Mouse (Mus musculus) kidney, postnatal 14 days (tissue): ENCODE results near the gene Krba1.

Experiments
- DNase-seq: peaks from one replicate; pipeline ENCODE4 v3.0.0; 2022; ENCODE audit warnings: mixed read lengths

Gene Krba1

GRCm38 (mm10) chr6:48395105-48396007 lies at the start of gene Krba1:
TSS of gene Krba1 (plus strand) at chr6:48395586.
- DNase-seq: peak; percentile 91

GRCm38 (mm10) chr6:48358897-48359296 lies 36.5 kb upstream of the Krba1 start:
- no peak for DNase-seq

GRCm38 (mm10) chr6:48366322-48366996 lies 28.9 kb upstream of the Krba1 start:
- DNase-seq: no peak

DNA sequence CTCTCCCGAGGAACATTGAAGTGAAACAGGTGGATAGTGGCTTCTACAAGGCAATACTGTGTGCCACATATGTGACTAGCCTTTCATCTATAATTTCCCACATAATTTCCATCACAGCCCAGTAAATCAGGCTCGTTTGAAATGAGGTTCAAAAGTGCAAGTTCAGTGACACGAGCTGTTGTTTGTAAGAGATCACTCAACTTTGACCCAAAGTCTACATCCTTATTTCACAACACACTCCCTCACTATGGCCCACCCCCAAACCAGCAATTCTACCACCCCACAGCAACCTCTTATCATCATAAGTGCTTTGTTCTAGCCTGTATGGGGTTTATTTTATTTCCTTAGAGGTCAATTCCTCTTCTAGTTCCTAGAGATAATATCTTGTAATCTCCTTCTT lies 7.2 kb upstream of the Krba1 start:
- no peak for DNase-seq

GRCm38 (mm10) chr6:48393811-48394210 lies 1.6 kb upstream of the Krba1 start:
- no peak for DNase-seq

DNA sequence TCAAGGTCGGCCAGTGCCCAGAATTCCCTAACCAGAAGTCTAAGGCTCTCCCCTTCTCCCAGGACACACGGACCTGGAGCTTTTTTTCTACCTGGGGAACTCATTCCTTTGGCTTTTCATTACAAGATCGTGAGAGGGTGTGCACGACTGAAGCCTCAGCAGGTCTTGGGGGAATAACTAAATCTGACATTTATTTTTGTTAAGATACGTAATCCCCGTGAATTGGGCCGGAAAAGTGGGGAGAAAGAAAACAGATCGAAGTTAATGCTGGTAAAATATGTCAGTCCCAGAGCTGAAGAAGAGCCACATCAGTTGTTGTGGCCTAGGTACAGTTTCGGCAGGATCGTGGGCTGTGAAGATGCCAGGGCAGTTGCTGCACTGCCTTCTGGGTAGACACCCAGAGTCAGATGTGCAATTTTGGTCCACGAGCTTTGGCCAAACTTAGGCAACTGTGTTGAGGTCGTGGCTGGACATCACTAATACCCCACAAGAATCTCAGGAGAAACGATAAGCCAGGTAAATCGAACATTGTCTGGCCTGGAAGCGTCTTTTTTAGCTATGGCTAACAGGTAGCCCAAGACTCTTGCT lies 716 bp downstream of the Krba1 start:
- no peak for DNase-seq

GRCm38 (mm10) chr6:48396686-48397085 lies 1.3 kb downstream of the Krba1 start:
- no peak for DNase-seq

GRCm38 (mm10) chr6:48397336-48397735 lies 1.9 kb downstream of the Krba1 start:
- no peak for DNase-seq

- peak; percentile 38 for DNase-seq
Measured at GRCm38 (mm10) chr6:48399906-48400305, 4.5 kb downstream of the Krba1 start.

DNA sequence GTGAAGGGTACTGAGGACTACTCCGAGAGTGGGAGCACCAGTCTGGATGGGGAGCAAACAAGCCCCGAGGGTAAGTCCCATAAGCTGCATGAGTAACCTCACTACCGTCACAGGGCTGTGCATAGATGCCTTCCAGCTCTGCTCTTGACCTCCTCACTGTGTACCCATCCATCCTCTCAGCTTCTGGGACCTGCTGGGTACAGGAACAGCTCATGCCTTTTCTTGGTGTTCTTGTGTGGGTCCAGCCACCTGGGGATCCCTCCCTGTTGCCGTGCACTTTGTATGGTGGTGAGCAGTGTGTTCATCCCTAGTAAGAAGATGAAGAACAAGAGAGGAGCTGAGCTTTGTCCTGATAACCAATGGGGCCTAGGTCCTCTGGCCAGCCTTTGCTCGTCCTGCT lies 8.7 kb downstream of the Krba1 start:
- no peak for DNase-seq

GRCm38 (mm10) chr6:48409726-48410343 lies 14.4 kb downstream of the Krba1 start:
- DNase-seq: no peak

DNA sequence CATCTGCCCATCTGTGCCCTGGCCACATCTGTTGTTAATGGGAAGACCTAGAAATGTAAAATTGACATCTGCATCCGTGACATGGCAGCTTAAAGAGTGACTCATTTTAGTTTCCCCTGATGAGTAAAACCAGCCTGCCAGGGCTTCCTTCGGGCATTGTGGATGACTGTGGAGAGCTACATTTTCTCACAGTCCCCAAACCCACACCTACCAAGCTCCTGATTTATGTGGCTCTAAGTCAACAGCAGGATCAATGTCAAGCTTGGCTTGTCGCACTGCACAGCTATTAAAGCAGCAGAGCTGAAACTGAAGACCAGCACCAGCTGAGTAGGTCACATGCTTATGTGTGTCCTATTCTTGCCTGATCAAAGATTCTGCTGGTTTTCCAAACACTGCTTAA lies 15.2 kb downstream of the Krba1 start:
- no peak for DNase-seq

GRCm38 (mm10) chr6:48411193-48412092 lies 16.1 kb downstream of the Krba1 start:
- DNase-seq: peak; percentile 48

- no peak for DNase-seq
Measured at GRCm38 (mm10) chr6:48412147-48412546, 16.8 kb downstream of the Krba1 start.

DNA sequence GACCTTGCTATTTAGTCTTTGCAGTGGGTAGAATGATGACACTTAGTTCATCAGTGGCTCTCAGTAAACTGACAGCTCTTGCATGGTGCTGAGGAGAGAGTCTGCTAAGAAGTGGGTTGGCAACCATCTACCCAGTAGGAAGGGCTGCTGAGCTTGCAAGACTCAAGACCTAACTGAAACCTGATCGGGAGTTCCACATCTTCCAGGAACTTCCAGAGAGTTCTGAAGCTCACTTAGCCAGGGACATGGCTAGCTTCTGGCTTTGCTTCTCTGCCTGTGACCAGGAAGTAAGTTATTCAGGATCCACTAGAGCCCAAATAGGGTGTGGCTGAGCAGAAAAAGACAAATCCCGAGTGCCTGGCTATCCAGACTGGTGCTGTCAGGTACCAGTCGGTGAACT lies 17.3 kb downstream of the Krba1 start:
- no peak for DNase-seq

GRCm38 (mm10) chr6:48413081-48413480 lies 17.7 kb downstream of the Krba1 start:
- no peak for DNase-seq

DNA sequence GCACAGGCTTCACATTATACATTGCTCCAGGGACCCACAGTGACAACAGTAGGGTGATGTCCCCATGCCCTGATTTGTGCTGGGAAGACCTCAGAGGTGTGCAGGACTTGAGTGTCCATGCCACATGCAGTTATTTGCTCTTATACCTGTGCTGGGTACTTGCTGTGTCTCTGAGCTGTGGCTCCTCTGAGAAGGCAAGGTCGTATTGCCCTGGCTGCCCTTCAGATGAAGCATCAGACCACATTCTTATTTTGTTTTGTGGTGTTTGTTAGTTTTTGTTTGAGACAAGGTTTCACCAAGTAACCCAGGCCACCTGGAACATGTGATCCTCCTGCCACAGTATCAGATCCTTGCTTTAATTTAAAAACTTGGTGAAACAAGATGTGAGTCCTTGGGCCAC lies 19.5 kb downstream of the Krba1 start:
- DNase-seq: no peak

- no peak for DNase-seq
Measured at GRCm38 (mm10) chr6:48415636-48416035, 20.2 kb downstream of the Krba1 start.

- peak; percentile 55 for DNase-seq
Measured at GRCm38 (mm10) chr6:48416486-48416885, 21.1 kb downstream of the Krba1 start.

DNA sequence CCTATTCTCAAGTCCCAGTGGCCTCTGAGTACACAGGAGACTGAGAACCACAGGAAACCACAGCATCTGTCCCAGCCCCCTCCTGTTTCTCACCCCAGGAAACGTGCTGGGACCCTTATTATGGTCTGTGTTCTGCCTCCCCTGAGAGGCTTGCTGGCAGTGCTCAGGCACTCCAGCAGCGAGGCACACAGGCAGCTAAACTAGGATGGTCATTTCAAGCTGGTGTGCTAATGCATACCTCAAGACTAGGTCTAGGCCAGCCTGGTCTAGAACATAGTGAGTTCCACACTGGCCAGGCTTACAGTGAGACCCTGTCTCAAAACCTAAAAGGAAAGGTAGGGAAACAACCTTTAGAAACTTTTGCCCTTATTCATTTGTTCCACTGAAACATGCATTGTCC lies 25.3 kb downstream of the Krba1 start:
- DNase-seq: no peak

DNA sequence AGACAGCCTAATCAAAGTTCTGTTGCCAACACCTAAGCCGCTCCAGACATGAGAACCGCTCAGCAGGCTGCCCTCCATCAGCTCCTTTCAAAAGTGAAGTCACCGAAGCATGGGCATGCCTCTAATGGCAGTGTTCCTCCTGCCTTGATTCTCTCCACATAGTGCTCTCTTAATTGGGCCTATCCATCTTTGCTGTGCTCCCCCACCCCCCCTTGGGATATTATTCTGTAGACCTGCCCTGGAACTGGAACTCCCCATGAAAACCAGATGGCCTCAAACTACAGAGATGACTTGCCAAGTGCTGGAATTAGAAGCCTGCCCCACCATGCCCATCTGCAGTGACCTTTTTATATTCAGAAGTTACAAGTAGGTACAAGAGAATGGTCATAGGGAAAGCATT lies 27.9 kb downstream of the Krba1 start:
- DNase-seq: no peak

DNA sequence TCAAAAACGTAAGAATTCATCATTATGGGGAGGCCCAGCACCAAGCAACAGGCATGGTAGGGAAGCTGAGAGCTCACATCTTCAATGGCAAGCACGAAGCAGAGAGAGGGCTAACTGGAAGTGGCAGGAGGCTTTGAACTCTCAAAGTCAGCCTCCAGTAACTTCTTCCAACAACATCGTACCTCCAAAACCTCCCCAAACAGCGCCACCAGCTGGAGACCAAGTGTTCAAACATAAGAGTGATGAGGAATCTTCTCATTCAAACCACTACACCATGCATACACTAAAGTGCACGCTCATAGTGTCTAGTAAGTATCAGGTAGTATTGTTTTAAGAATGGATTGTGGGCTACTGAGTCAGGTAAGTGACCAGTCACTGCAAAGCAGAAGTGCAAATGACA lies 28.7 kb downstream of the Krba1 start:
- no peak for DNase-seq
